Mouse (Mus musculus): ENCODE measurements around the gene Tbc1d23.
"Not testable (repeated sequence)": the region's sequence is repeated elsewhere in the genome, so short reads cannot be mapped to it uniquely, and the experiment has no call there.

Gene Tbc1d23

DNA sequence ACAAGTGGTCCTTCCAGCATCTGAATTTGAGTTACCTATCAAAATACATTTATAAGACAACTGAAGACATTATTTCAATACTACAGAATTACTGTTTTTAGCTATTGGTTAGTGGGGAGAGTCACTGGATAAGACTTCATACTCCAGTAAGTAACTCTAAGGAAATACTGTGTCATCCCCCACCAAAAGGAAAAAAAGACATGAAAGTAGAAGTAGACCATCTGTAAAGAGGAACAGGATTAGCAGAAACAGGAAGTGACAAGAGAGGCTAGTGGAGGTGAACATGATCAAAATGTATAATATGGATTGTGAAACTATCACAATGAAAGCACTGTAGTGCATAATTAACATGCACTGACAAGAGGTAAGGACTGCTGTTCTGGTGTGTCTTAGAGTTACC, 15.3 kb downstream of the Tbc1d23 start:
- no peak for DNase-seq (ENCODE audit: low spot score in 2 of 2)

GRCm38 (mm10) chr16:57211037-57211436, 20.3 kb downstream of the Tbc1d23 start:
- no peak for DNase-seq (ENCODE audit: low spot score in 2 of 2)

DNA sequence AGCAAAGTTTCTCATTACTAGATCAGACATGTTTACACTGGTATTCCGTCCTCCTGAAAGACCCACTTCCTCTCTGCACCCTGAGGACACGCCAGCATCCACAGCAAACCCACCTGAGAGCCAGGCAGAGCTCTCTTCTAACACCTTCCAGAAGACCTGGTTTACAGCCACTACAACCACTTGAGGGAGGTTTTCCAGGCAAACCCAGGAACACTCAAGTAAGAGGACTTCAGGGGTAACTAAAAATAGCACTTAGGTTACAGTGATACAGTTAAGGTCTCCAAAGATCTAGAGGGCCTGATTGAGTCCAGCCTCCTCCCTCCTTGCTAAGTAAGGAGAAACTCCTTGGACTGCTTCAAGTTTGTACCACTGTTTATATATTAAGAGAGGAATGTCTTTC, 23.0 kb downstream of the Tbc1d23 start:
- DNase-seq (ENCODE audit: low spot score in 2 of 2), result no peak

DNA sequence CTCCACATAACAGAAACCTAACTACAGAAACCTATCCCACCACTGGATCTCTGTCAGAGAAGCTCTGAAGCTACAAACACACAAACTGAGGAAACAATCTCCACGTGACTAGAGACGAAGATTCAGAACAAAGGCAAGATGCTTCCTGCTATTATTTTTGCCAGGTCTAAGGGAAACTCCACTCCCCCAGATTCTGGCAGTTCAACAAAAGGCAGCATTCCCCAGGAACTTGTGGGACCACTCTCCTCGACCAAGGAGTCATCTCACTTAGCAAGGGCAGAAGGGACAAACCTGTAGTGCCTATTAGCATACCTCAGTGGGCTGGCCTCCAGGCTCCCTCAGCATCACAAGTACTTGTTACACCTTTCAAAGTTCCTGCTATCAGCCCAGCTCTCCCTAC, 34.0 kb downstream of the Tbc1d23 start:
- no peak for DNase-seq (ENCODE audit: low spot score in 2 of 2)

DNA sequence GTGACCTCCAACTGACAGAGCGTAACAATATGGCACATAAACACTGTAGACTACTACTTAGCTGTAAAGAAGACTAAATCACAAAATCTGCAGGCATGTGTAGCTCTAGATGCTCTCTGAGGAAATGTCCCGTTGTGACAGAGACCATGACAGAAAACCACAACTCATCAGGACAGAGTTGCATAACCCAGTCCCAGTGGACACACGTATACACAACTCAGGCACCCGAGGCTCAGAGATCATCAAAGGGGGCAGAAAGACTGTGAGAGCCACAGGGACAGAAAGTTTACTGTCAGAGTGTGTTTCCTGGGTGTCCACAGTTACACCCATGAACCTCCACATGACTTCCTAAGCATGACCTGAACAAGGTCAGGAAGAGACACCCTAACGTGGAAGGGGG, 34.7 kb downstream of the Tbc1d23 start:
- no peak for DNase-seq (ENCODE audit: low spot score in 2 of 2)

- DNase-seq (ENCODE audit: low spot score in 2 of 2), result no peak
Observed at GRCm38 (mm10) chr16:57191214-57191613, 40.1 kb downstream of the Tbc1d23 start.

GRCm38 (mm10) chr16:57190390-57190789, 40.9 kb downstream of the Tbc1d23 start:
- no peak for DNase-seq (ENCODE audit: low spot score in 2 of 2)

DNA sequence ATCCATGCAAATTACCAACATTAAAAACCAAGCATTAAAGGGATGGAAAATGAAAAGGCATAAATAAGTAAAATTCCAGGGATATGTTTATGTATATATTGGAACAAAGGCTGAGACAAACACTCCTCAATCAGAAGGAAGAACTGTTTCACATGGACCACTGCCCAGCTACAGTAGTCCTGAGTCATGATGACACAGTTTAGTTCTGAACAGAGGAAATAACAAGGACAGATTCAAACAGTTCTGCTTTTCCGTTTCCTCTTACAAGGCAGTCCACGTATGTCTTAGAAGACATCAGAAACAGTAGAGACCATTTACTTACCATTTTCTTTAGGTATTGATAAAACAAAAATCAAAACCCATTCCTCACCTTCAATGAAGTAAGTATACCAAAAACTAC, 41.8 kb downstream of the Tbc1d23 start:
- DNase-seq (ENCODE audit: low spot score in 2 of 2), result no peak

- DNase-seq (ENCODE audit: low spot score in 2 of 2), result no peak
Observed at GRCm38 (mm10) chr16:57186618-57187017, 44.7 kb downstream of the Tbc1d23 start.

DNA sequence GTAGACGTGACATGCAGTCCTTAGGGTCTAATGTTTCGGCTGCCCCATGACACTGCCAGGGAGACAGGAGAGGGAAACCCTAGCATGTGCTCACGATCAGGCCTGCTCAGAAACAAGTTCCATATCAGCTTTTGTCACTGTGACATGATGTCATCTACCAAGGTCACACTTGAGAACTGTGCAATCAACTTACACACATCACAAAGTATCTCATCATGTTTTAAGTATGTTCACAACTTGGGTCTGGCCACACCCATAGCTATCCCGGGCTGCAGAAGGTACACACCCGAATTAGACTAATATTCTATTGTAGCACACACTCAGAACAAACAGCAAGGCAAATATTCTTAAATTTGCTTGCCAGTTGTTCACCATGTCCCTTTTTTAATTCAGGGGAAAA, 49.3 kb downstream of the Tbc1d23 start:
- no peak for DNase-seq (ENCODE audit: low spot score in 2 of 2)

- DNase-seq (ENCODE audit: low spot score in 2 of 2), result no peak
Observed at GRCm38 (mm10) chr16:57181180-57181579, 50.1 kb downstream of the Tbc1d23 start.

- DNase-seq (ENCODE audit: low spot score in 2 of 2), result no peak
Observed at GRCm38 (mm10) chr16:57177664-57178063, 53.6 kb downstream of the Tbc1d23 start.

- DNase-seq (ENCODE audit: low spot score in 2 of 2), result no peak
Observed at GRCm38 (mm10) chr16:57177254-57177653, 54.0 kb downstream of the Tbc1d23 start.

GRCm38 (mm10) chr16:57176276-57176675, 55.0 kb downstream of the Tbc1d23 start:
- no peak for DNase-seq (ENCODE audit: low spot score in 2 of 2)

DNA sequence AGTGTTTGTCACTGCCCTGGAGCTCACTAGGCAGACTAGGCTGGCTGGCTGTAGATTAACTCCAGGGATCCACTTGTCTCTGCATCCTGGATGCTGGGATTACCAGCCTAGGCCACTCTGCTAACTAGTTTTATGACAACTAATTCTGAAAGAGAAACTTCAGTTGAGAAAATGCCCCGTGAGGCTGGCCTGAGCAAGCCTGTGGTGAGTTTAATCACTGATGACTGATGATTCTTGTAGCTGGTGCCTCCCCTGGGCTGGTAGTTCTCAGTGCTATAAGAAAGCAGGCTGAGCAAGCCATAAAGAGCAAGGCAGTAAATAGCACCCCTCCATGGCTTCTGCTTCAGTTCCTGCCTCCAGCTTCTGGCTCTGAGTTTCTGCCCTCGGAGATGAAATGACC, 55.6 kb downstream of the Tbc1d23 start:
- no peak for DNase-seq (ENCODE audit: low spot score in 2 of 2)

DNA sequence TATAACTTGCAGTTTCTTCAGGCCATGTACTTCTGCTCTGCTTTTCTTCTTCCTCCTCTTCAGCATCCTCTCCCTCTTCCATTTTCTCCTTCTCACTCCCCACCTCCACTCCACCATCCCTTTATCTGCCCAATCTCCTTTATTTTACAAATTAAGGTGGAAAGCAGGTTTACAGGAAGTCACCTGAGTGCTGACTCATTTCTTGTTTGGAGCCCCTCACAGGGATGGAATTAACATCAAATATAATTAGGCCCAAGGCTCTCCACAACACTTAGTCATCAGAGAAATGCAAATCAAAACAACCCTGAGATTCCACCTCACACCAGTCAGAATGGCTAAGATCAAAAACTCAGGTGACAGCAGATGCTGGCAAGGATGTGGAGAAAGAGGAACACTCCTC, 56.8 kb downstream of the Tbc1d23 start:
- not testable (repeated sequence) for DNase-seq (ENCODE audit: low spot score in 2 of 2)

- no peak for DNase-seq (ENCODE audit: low spot score in 2 of 2)
Observed at GRCm38 (mm10) chr16:57171570-57171969, 59.7 kb downstream of the Tbc1d23 start.

DNA sequence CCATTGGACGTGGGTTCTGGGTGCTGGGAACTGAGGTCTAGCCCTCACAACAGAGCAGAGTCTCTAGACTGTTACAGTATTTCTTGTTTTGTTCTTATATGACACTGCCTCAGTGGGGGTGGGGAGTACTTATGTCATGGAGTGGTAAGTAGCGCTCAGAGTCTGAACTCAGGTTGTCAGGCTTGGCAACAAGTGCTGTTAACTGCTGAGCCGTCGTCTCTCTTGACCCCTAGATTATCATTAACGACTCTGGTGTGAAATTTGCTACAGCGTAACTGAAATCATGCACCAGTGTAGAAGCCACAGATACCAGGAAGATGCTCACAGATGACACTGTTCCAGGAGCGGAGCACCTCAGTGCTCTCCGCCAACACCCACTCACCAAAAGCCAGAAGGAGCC, 60.1 kb downstream of the Tbc1d23 start:
- no peak for DNase-seq (ENCODE audit: low spot score in 2 of 2)

- no peak for DNase-seq (ENCODE audit: low spot score in 2 of 2)
Observed at GRCm38 (mm10) chr16:57168236-57168635, 63.1 kb downstream of the Tbc1d23 start.

DNA sequence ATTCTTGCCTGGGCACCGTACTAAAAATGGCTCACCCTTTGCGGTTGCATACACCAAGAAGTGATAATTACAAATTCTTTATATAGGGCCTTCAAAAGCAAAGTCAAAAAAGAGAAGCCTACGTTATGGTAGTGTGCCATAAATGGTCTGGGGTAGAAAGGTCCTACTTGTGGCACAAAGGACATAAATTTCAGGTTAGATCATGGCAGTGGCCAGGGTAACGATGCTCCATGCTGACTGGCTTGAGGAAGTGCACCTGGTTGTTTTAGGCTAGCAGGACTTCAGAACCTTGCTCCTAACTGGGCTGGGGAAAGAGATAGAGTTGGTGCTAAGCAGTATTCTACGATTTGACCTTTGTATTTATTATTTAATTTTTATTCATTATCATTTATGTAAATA, 63.8 kb downstream of the Tbc1d23 start:
- DNase-seq (ENCODE audit: low spot score in 2 of 2), result no peak

DNA sequence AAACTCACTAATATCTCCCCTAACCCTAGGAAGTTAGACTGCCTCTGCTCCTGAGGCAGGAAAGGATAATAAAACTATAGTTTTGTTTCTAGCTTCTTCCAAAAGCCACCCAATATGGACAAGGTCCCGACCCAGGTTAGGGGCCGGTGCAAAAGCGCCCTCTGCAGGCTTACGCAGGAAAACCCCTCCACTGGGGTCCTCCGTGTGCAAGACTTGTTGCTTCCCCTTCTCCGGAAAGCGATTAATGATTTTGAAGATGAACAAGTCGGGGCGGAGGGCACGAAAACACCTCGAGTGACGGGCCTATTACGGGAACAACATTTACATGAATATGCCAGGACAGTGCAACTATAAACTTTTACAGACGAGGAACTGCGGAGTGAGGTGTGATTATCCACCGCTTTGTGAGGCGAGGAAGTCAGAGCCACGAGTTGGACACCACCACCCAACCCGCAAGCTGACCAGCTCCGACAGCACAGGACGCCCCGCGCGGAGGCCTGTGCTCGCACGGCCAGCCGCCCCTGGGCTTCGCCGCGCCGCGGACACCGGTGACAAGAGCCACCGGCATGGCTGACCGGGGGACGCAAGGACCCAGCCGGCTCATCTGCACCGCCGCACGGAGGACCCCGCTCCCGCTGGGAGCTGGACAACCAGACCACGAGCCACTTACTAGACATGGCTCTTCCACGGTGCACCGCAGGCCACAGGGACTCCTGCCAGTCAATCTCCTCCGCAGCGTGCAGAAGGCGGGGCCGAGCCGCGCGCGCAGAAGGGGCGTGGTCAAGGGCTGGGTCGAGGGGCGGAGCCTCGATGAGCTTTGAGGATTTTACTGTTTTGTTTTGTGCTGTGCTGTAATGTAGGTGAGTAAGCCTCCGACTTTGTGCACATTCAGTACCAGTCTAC, 64.4 kb downstream of the Tbc1d23 start, which contains the start of gene Nit2:
Gene Nit2 (minus strand): TSS at position 731 of the 903 bp plus-strand sequence.
- DNase-seq (ENCODE audit: low spot score in 2 of 2), result peak; percentile 91 to 96

- DNase-seq (ENCODE audit: low spot score in 2 of 2), result no peak
Observed at GRCm38 (mm10) chr16:57166086-57166485, 65.2 kb downstream of the Tbc1d23 start.

- DNase-seq (ENCODE audit: low spot score in 2 of 2), result no peak
Observed at GRCm38 (mm10) chr16:57165157-57165556, 66.1 kb downstream of the Tbc1d23 start.

DNA sequence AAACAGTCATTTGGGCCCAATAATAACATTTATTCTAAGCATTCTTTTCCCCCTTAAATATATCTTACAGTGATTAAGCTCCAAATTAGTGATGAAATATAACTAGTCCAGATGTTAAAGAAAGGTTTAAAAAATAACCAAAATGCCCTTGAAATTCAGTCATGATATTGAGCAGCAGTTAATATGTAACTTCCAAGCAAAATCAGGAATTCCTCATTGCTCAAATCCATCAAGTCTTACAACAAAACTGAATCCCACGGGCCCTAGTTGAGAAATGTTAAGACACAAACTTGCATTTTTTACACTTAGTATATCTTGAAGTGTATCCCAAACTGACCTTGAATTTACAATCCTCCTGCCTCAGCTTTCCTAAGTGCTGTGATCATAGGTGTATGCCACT, 67.6 kb downstream of the Tbc1d23 start:
- DNase-seq (ENCODE audit: low spot score in 2 of 2), result no peak
